Mouse (Mus musculus): ENCODE measurements around the gene Olfr1205. TPM values are rescaled to one million over a fixed set of nuclear protein-coding genes. Genes with fewer than 3 reads are reported as not detected.

The Olfr1205 gene
- polyA plus RNA-seq (2012; fragmentation: generic; extraction: Trizol): not detected
- long read RNA-seq, experiment 1: 0 reads
- long read RNA-seq, experiment 2: 0 reads

- Histone ChIP-seq H3K4me3 (ENCODE audit: insufficient read depth, poor library complexity, severe bottlenecking) (no peak within 1 kb of the TSS), H3K79me2 (ENCODE audit: control insufficient read depth, insufficient read depth) (no peaks in the 10 kb centered on the region), H3K27me3 (ENCODE audit: control insufficient read depth, insufficient read depth, insufficient read length) (no peaks in the 10 kb centered on the region), H3K36me3 (ENCODE audit: control insufficient read depth, insufficient read depth) (no peaks in the 10 kb centered on the region), H3ac (ENCODE audit: control insufficient read depth, insufficient read length, low read depth) (no peak within 1 kb of the TSS), H3K79me3 (ENCODE audit: low read depth) (no peaks in the 10 kb centered on the region)
- TF ChIP-seq MYOD1 (IDR thresholded peaks at IDR 0.05; ENCODE audit: control insufficient read depth, insufficient read length, low read depth): no peak
- TF ChIP-seq USF1 (IDR thresholded peaks at IDR 0.05; ENCODE audit: low read depth): no peak
- no peak for TF ChIP-seq MYOG (IDR thresholded peaks at IDR 0.05; ENCODE audit: control insufficient read depth, extremely low read depth, insufficient read length)
- no peak for TF ChIP-seq CEBPB (IDR thresholded peaks at IDR 0.05; ENCODE audit: low read depth)
- TF ChIP-seq FOSL1 (IDR thresholded peaks at IDR 0.05; ENCODE audit: insufficient read depth, low read length, poor library complexity, severe bottlenecking): no peak
- no peak for TF ChIP-seq CTCF (IDR thresholded peaks at IDR 0.05; ENCODE audit: control insufficient read depth, insufficient read depth, insufficient read length)
- TF ChIP-seq MAX (IDR thresholded peaks at IDR 0.05): no peak
Observed at GRCm38 (mm10) chr2:88829437-88829836, at the start of gene Olfr1205. Gene Olfr1205 (plus strand): TSS chr2:88829737.

GRCm38 (mm10) chr2:88792736-88793135 lies 36.8 kb upstream of the Olfr1205 start, which contains the start of gene Olfr1201:
Gene Olfr1201 (plus strand): TSS chr2:88793036.
- H3K36me3 ChIP-seq (ENCODE audit: control insufficient read depth, insufficient read depth): no peaks in the 10 kb centered on the region
- no peaks in the 10 kb centered on the region for H3K79me3 ChIP-seq (ENCODE audit: low read depth)
- no peak within 1 kb of the TSS for H3ac ChIP-seq (ENCODE audit: control insufficient read depth, insufficient read length, low read depth)
- H3K27me3 ChIP-seq (ENCODE audit: control insufficient read depth, insufficient read depth, insufficient read length): no peaks in the 10 kb centered on the region
- TF ChIP-seq CTCF (IDR thresholded peaks at IDR 0.05; ENCODE audit: control insufficient read depth, insufficient read depth, insufficient read length): no peak
- H3K4me3 ChIP-seq (ENCODE audit: insufficient read depth, poor library complexity, severe bottlenecking): no peak within 1 kb of the TSS
- no peaks in the 10 kb centered on the region for H3K79me2 ChIP-seq (ENCODE audit: control insufficient read depth, insufficient read depth)

- no peak within 1 kb of the TSS for H3K4me3 ChIP-seq (ENCODE audit: insufficient read depth, poor library complexity, severe bottlenecking)
- H3K79me3 ChIP-seq (ENCODE audit: low read depth): no peaks in the 10 kb centered on the region
- H3K27me3 ChIP-seq (ENCODE audit: control insufficient read depth, insufficient read depth, insufficient read length): no peaks in the 10 kb centered on the region
- H3K79me2 ChIP-seq (ENCODE audit: control insufficient read depth, insufficient read depth): no peaks in the 10 kb centered on the region
- TF ChIP-seq CEBPB (IDR thresholded peaks at IDR 0.05; ENCODE audit: low read depth) (no peak), USF1 (IDR thresholded peaks at IDR 0.05; ENCODE audit: low read depth) (no peak), MAX (IDR thresholded peaks at IDR 0.05) (no peak), MYOD1 (IDR thresholded peaks at IDR 0.05; ENCODE audit: control insufficient read depth, insufficient read length, low read depth) (no peak), FOSL1 (IDR thresholded peaks at IDR 0.05; ENCODE audit: insufficient read depth, low read length, poor library complexity, severe bottlenecking) (no peak), CTCF (IDR thresholded peaks at IDR 0.05; ENCODE audit: control insufficient read depth, insufficient read depth, insufficient read length) (no peak), MYOG (IDR thresholded peaks at IDR 0.05; ENCODE audit: control insufficient read depth, extremely low read depth, insufficient read length) (no peak)
- no peaks in the 10 kb centered on the region for H3K36me3 ChIP-seq (ENCODE audit: control insufficient read depth, insufficient read depth)
- no peak within 1 kb of the TSS for H3ac ChIP-seq (ENCODE audit: control insufficient read depth, insufficient read length, low read depth)
Observed at GRCm38 (mm10) chr2:88814196-88814595, 15.3 kb upstream of the Olfr1205 start, which contains the start of gene Olfr1202. Gene Olfr1202 (plus strand): TSS chr2:88814496.

GRCm38 (mm10) chr2:88838477-88838876 lies 8.9 kb downstream of the Olfr1205 start:
- Histone ChIP-seq H3K36me3 (ENCODE audit: control insufficient read depth, insufficient read depth) (no peaks in the 10 kb centered on the region), H3K79me3 (ENCODE audit: low read depth) (no peaks in the 10 kb centered on the region), H3K79me2 (ENCODE audit: control insufficient read depth, insufficient read depth) (no peaks in the 10 kb centered on the region)

GRCm38 (mm10) chr2:88848992-88849391 lies 19.5 kb downstream of the Olfr1205 start, which contains the start of gene Olfr1204:
Gene Olfr1204 (plus strand): TSS chr2:88849292.
- H3K27me3 ChIP-seq (ENCODE audit: control insufficient read depth, insufficient read depth, insufficient read length): no peaks in the 10 kb centered on the region
- TF ChIP-seq CTCF (IDR thresholded peaks at IDR 0.05; ENCODE audit: control insufficient read depth, insufficient read depth, insufficient read length) (no peak), FOSL1 (IDR thresholded peaks at IDR 0.05; ENCODE audit: insufficient read depth, low read length, poor library complexity, severe bottlenecking) (no peak), CEBPB (IDR thresholded peaks at IDR 0.05; ENCODE audit: low read depth) (no peak), MYOG (IDR thresholded peaks at IDR 0.05; ENCODE audit: control insufficient read depth, extremely low read depth, insufficient read length) (no peak), MYOD1 (IDR thresholded peaks at IDR 0.05; ENCODE audit: control insufficient read depth, insufficient read length, low read depth) (no peak), USF1 (IDR thresholded peaks at IDR 0.05; ENCODE audit: low read depth) (no peak), MAX (IDR thresholded peaks at IDR 0.05) (no peak)
- H3K79me3 ChIP-seq (ENCODE audit: low read depth): no peaks in the 10 kb centered on the region
- H3K36me3 ChIP-seq (ENCODE audit: control insufficient read depth, insufficient read depth): no peaks in the 10 kb centered on the region
- no peaks in the 10 kb centered on the region for H3K79me2 ChIP-seq (ENCODE audit: control insufficient read depth, insufficient read depth)
- no peak within 1 kb of the TSS for H3ac ChIP-seq (ENCODE audit: control insufficient read depth, insufficient read length, low read depth)
- H3K4me3 ChIP-seq (ENCODE audit: insufficient read depth, poor library complexity, severe bottlenecking): no peak within 1 kb of the TSS

More at GRCm38 (mm10) chr2:88838477-88838876, 8.9 kb downstream of the Olfr1205 start:
- Histone ChIP-seq H3K4me3 (ENCODE audit: insufficient read depth, poor library complexity, severe bottlenecking) (no peak overlapping the region), H3K27me3 (ENCODE audit: control insufficient read depth, insufficient read depth, insufficient read length) (no peaks in the 10 kb centered on the region), H3ac (ENCODE audit: control insufficient read depth, insufficient read length, low read depth) (no peak overlapping the region)
- TF ChIP-seq MAX (IDR thresholded peaks at IDR 0.05) (no peak), FOSL1 (IDR thresholded peaks at IDR 0.05; ENCODE audit: insufficient read depth, low read length, poor library complexity, severe bottlenecking) (no peak), CTCF (IDR thresholded peaks at IDR 0.05; ENCODE audit: control insufficient read depth, insufficient read depth, insufficient read length) (no peak), CEBPB (IDR thresholded peaks at IDR 0.05; ENCODE audit: low read depth) (no peak)

GRCm38 (mm10) chr2:88862931-88863330 lies 33.4 kb downstream of the Olfr1205 start, which contains the start of gene Olfr1206:
Gene Olfr1206 (plus strand): TSS chr2:88863231.
- Histone ChIP-seq H3K27me3 (ENCODE audit: control insufficient read depth, insufficient read depth, insufficient read length) (no peaks in the 10 kb centered on the region), H3K36me3 (ENCODE audit: control insufficient read depth, insufficient read depth) (no peaks in the 10 kb centered on the region), H3K79me3 (ENCODE audit: low read depth) (no peaks in the 10 kb centered on the region), H3K79me2 (ENCODE audit: control insufficient read depth, insufficient read depth) (no peaks in the 10 kb centered on the region), H3K4me3 (ENCODE audit: insufficient read depth, poor library complexity, severe bottlenecking) (no peak within 1 kb of the TSS), H3ac (ENCODE audit: control insufficient read depth, insufficient read length, low read depth) (no peak within 1 kb of the TSS)
- no peak for TF ChIP-seq MYOD1 (IDR thresholded peaks at IDR 0.05; ENCODE audit: control insufficient read depth, insufficient read length, low read depth)
- no peak for TF ChIP-seq MAX (IDR thresholded peaks at IDR 0.05)
- TF ChIP-seq USF1 (IDR thresholded peaks at IDR 0.05; ENCODE audit: low read depth): no peak
- TF ChIP-seq FOSL1 (IDR thresholded peaks at IDR 0.05; ENCODE audit: insufficient read depth, low read length, poor library complexity, severe bottlenecking): no peak
- no peak for TF ChIP-seq MYOG (IDR thresholded peaks at IDR 0.05; ENCODE audit: control insufficient read depth, extremely low read depth, insufficient read length)
- TF ChIP-seq CEBPB (IDR thresholded peaks at IDR 0.05; ENCODE audit: low read depth): no peak
- no peak for TF ChIP-seq CTCF (IDR thresholded peaks at IDR 0.05; ENCODE audit: control insufficient read depth, insufficient read depth, insufficient read length)

Other genes starting within 250 kb of the Olfr1205 start
- gene Olfr1189, start 243.3 kb upstream of the Olfr1205 start, polyA plus RNA-seq (2012; fragmentation: generic; extraction: Trizol): not detected
- not detected for gene Olfr1191-ps1, start 189.2 kb upstream of the Olfr1205 start, polyA plus RNA-seq (2012; fragmentation: generic; extraction: Trizol)
- not detected for gene Olfr1192-ps1, start 181.2 kb upstream of the Olfr1205 start, polyA plus RNA-seq (2012; fragmentation: generic; extraction: Trizol)
- not detected for gene Olfr1193, start 154.1 kb upstream of the Olfr1205 start, polyA plus RNA-seq (2012; fragmentation: generic; extraction: Trizol)
- not detected for gene Olfr1195, start 140.6 kb upstream of the Olfr1205 start, polyA plus RNA-seq (2012; fragmentation: generic; extraction: Trizol)
- gene Olfr1196, start 125.1 kb upstream of the Olfr1205 start, polyA plus RNA-seq (2012; fragmentation: generic; extraction: Trizol): not detected
- gene Olfr1197, start 97.4 kb upstream of the Olfr1205 start, polyA plus RNA-seq (2012; fragmentation: generic; extraction: Trizol): not detected
- not detected for gene Olfr1198, start 78.4 kb upstream of the Olfr1205 start, polyA plus RNA-seq (2012; fragmentation: generic; extraction: Trizol)
- gene Olfr1199, start 69.3 kb upstream of the Olfr1205 start, polyA plus RNA-seq (2012; fragmentation: generic; extraction: Trizol): not detected
- not detected for gene Olfr1200, start 59.2 kb upstream of the Olfr1205 start, polyA plus RNA-seq (2012; fragmentation: generic; extraction: Trizol)
- gene Olfr1201, start 36.7 kb upstream of the Olfr1205 start, polyA plus RNA-seq (2012; fragmentation: generic; extraction: Trizol): not detected
- gene Olfr1202, start 15.2 kb upstream of the Olfr1205 start, polyA plus RNA-seq (2012; fragmentation: generic; extraction: Trizol): not detected
- gene Olfr1204, start 19.6 kb downstream of the Olfr1205 start, polyA plus RNA-seq (2012; fragmentation: generic; extraction: Trizol): not detected
- gene Olfr1206, start 33.5 kb downstream of the Olfr1205 start, polyA plus RNA-seq (2012; fragmentation: generic; extraction: Trizol): not detected
- not detected for gene Olfr1208, start 72.6 kb downstream of the Olfr1205 start, polyA plus RNA-seq (2012; fragmentation: generic; extraction: Trizol)
- not detected for gene Olfr1209, start 85.4 kb downstream of the Olfr1205 start, polyA plus RNA-seq (2012; fragmentation: generic; extraction: Trizol)
- gene Olfr1211, start 108.4 kb downstream of the Olfr1205 start, polyA plus RNA-seq (2012; fragmentation: generic; extraction: Trizol): not detected
- gene Olfr1212, start 124.2 kb downstream of the Olfr1205 start, polyA plus RNA-seq (2012; fragmentation: generic; extraction: Trizol): not detected
- not detected for gene Gm13762, start 150.5 kb downstream of the Olfr1205 start, polyA plus RNA-seq (2012; fragmentation: generic; extraction: Trizol)
- gene Olfr1214, start 162.9 kb downstream of the Olfr1205 start, polyA plus RNA-seq (2012; fragmentation: generic; extraction: Trizol): not detected
- not detected for gene Olfr1215, start 177.2 kb downstream of the Olfr1205 start, polyA plus RNA-seq (2012; fragmentation: generic; extraction: Trizol)
- gene Olfr1216, start 188.6 kb downstream of the Olfr1205 start, polyA plus RNA-seq (2012; fragmentation: generic; extraction: Trizol): not detected
- not detected for gene Olfr1217, start 202.3 kb downstream of the Olfr1205 start, polyA plus RNA-seq (2012; fragmentation: generic; extraction: Trizol)
- not detected for gene Olfr1218, start 231.4 kb downstream of the Olfr1205 start, polyA plus RNA-seq (2012; fragmentation: generic; extraction: Trizol)

Measured in C2C12 (cell line).